Mouse (Mus musculus): ENCODE measurements around the gene Ulk4. TPM values are rescaled to one million over a fixed set of nuclear protein-coding genes. Genes with fewer than 3 reads are reported as not detected.

Ulk4 gene
- polyA plus RNA-seq, 1 experiment from 2014 or later, result 213 TPM

DNA sequence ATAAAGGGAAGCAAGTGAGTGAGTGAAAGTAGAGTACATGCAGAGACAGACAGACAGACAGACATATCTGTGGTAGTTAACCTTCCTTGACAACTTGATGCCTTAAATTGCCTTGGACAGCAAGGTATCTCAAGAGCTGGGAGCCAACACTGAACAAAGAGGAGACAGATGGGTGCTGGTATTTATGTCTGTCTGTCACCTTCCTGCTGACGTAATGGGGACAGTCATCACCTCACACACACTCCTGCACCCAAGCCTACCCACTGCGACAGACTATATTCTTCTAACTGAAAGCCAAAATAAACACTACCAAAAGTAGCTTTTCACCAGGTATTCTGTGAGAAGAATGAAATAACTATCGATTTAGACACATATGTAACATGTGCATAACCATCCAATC is 196.2 kb downstream of the Ulk4 start:
- Histone ChIP-seq H3K9ac (replicated peaks; ENCODE audit: low read length) (no peak overlapping the region), H3K4me2 (ENCODE audit: low read depth, low read length) (no peak overlapping the region), H3K4me3 (ENCODE audit: low read depth, low read length) (no peak overlapping the region), H3K27me3 (ENCODE audit: control insufficient read depth, insufficient read depth, low read length) (no peaks in the 10 kb centered on the region), H3K9me3 (replicated peaks; ENCODE audit: control insufficient read depth, low read length) (no peaks in the 10 kb centered on the region), H3K36me3 (replicated peaks; ENCODE audit: control insufficient read depth, insufficient read depth, low read depth, low read length) (no peaks in the 10 kb centered on the region), H3K27ac (replicated peaks; ENCODE audit: low read depth, low read length) (no peak overlapping the region), H3K4me1 (ENCODE audit: control insufficient read depth, insufficient read depth, low read length) (no peaks in the 10 kb centered on the region)
- DNase-seq (ENCODE audit: low spot score) (no peak), ATAC-seq (replicated peaks; ENCODE audit: insufficient number of reproducible peaks, low FRiP score, low TSS enrichment, low read depth) (no peak)
- 90% methylated on average over 3 of the region's 3 CpGs for WGBS

DNA sequence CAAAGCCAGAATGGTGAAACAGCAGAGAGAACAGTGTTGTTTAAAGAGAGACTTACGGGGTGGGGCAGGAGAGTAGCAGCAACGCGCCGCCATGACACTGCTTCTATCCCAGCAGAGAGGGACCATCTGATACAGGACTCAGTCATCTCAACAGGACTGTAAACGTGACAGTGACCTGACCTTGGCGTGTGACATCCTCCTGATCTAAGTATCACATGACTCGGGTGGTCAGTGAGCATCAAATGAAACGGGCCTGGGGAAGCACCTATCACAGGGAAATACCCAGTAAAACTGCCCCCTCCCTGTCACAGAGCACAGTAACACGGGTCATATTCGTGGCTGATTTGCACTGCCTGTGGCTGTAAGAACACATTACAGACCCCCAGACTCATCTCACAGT is 196.6 kb downstream of the Ulk4 start:
- Histone ChIP-seq H3K9ac (replicated peaks; ENCODE audit: low read length) (no peak overlapping the region), H3K9me3 (replicated peaks; ENCODE audit: control insufficient read depth, low read length) (no peaks in the 10 kb centered on the region), H3K4me2 (ENCODE audit: low read depth, low read length) (no peak overlapping the region), H3K36me3 (replicated peaks; ENCODE audit: control insufficient read depth, insufficient read depth, low read depth, low read length) (no peaks in the 10 kb centered on the region), H3K4me1 (ENCODE audit: control insufficient read depth, insufficient read depth, low read length) (no peaks in the 10 kb centered on the region), H3K27ac (replicated peaks; ENCODE audit: low read depth, low read length) (no peak overlapping the region), H3K4me3 (ENCODE audit: low read depth, low read length) (no peak overlapping the region), H3K27me3 (ENCODE audit: control insufficient read depth, insufficient read depth, low read length) (no peaks in the 10 kb centered on the region)
- WGBS, result 85% methylated on average over 10 of the region's 10 CpGs
- ATAC-seq (replicated peaks; ENCODE audit: insufficient number of reproducible peaks, low FRiP score, low TSS enrichment, low read depth) (no peak), DNase-seq (ENCODE audit: low spot score) (no peak)

DNA sequence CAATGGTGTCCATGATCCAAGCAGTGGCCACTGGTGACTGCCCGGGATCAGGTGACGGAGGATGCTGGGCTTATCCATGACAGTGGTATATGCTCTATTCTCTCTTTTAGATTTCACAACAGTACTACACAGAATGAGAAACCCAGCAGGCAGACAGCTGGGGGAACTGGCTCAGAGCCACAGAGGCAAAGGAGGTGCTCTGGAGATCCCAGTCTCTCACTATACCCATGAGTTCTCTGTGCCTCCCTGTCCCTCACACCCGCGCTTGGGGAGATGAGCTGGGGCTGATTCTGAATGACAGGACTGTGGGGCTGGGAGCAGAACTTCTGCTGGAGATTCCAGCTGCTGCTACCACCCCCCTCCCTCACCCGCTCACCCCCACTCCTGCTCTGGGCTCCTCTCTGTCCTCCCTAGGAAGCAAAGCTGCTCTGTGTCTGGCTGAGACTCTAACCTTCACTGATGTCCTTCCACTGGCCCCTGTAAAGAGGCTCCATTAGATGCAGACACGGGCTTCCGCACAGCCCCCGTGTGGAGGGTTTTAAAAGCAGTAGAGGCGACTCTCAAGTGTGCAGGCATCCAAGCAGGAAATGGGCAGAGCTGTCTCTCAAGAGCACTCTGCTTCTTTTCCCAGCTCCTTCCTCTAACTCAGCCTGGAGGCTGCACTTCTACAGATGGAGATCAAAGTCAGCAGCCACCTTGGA is 197.5 kb downstream of the Ulk4 start:
- Histone ChIP-seq H3K36me3 (replicated peaks; ENCODE audit: control insufficient read depth, insufficient read depth, low read depth, low read length) (no peaks in the 10 kb centered on the region), H3K9me3 (replicated peaks; ENCODE audit: control insufficient read depth, low read length) (no peaks in the 10 kb centered on the region), H3K4me3 (ENCODE audit: low read depth, low read length) (no peak overlapping the region), H3K27me3 (ENCODE audit: control insufficient read depth, insufficient read depth, low read length) (no peaks in the 10 kb centered on the region), H3K27ac (replicated peaks; ENCODE audit: low read depth, low read length) (no peak overlapping the region), H3K4me1 (ENCODE audit: control insufficient read depth, insufficient read depth, low read length) (no peaks in the 10 kb centered on the region), H3K4me2 (ENCODE audit: low read depth, low read length) (no peak overlapping the region), H3K9ac (replicated peaks; ENCODE audit: low read length) (no peak overlapping the region)
- ATAC-seq (replicated peaks; ENCODE audit: insufficient number of reproducible peaks, low FRiP score, low TSS enrichment, low read depth), result no peak
- 47% methylated on average over 9 of the region's 9 CpGs for WGBS
- peak; percentile 43 for DNase-seq (ENCODE audit: low spot score)

DNA sequence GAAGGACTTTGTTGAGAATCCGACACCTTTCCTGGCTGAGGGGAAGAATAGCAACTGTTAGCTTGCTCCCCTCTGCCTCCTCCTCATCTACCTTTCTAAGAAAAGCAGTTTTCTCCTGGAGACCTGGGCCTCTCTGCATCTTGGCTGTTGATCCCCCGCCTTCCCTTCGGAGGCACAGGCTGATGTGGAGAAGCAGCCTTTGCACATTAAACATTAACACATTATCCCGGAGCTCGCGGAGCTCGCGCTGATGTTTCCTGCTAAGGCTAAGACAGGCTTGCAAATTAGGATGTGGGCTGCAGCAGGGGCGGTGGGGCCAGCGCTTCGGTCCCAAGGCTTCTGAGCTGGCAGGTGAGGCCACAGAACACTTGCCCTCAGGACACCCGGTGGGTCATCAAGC is 200.7 kb downstream of the Ulk4 start:
- DNase-seq (ENCODE audit: low spot score) (no peak), ATAC-seq (replicated peaks; ENCODE audit: insufficient number of reproducible peaks, low FRiP score, low TSS enrichment, low read depth) (no peak)
- WGBS, result 37% methylated on average over 12 of the region's 12 CpGs
- no peaks in the 10 kb centered on the region for H3K4me1 ChIP-seq (ENCODE audit: control insufficient read depth, insufficient read depth, low read length)
- H3K4me2 ChIP-seq (ENCODE audit: low read depth, low read length), result no peak overlapping the region
- H3K9me3 ChIP-seq (replicated peaks; ENCODE audit: control insufficient read depth, low read length), result no peaks in the 10 kb centered on the region
- no peaks in the 10 kb centered on the region for H3K36me3 ChIP-seq (replicated peaks; ENCODE audit: control insufficient read depth, insufficient read depth, low read depth, low read length)
- no peaks in the 10 kb centered on the region for H3K27me3 ChIP-seq (ENCODE audit: control insufficient read depth, insufficient read depth, low read length)
- no peak overlapping the region for H3K27ac ChIP-seq (replicated peaks; ENCODE audit: low read depth, low read length)
- H3K4me3 ChIP-seq (ENCODE audit: low read depth, low read length), result no peak overlapping the region
- no peak overlapping the region for H3K9ac ChIP-seq (replicated peaks; ENCODE audit: low read length)

DNA sequence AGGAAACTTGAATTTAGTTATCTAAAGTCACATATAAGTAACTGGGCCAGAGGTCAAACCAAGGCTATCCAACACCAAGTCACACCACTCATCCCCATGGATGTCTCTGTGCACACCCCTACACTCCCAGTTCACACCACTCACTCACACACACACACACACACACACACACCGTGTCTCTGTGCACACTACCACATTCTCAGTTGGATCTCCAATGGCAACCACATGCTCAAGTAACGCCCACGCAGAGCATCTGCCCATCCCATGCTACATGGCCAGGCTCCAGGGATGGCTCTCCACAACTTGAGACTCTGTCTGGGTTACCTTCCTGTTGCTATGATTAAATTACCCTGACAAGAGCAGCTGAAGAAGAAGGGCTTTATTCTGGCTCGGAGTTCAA is 201.8 kb downstream of the Ulk4 start:
- no peak for DNase-seq (ENCODE audit: low spot score)
- H3K9me3 ChIP-seq (replicated peaks; ENCODE audit: control insufficient read depth, low read length), result no peaks in the 10 kb centered on the region
- no peaks in the 10 kb centered on the region for H3K36me3 ChIP-seq (replicated peaks; ENCODE audit: control insufficient read depth, insufficient read depth, low read depth, low read length)
- H3K9ac ChIP-seq (replicated peaks; ENCODE audit: low read length), result no peak overlapping the region
- H3K4me3 ChIP-seq (ENCODE audit: low read depth, low read length), result no peak overlapping the region
- H3K27ac ChIP-seq (replicated peaks; ENCODE audit: low read depth, low read length), result no peak overlapping the region
- no peaks in the 10 kb centered on the region for H3K27me3 ChIP-seq (ENCODE audit: control insufficient read depth, insufficient read depth, low read length)
- no peak for ATAC-seq (replicated peaks; ENCODE audit: insufficient number of reproducible peaks, low FRiP score, low TSS enrichment, low read depth)
- no peaks in the 10 kb centered on the region for H3K4me1 ChIP-seq (ENCODE audit: control insufficient read depth, insufficient read depth, low read length)
- no peak overlapping the region for H3K4me2 ChIP-seq (ENCODE audit: low read depth, low read length)
- 82% methylated on average over 4 of the region's 4 CpGs for WGBS

DNA sequence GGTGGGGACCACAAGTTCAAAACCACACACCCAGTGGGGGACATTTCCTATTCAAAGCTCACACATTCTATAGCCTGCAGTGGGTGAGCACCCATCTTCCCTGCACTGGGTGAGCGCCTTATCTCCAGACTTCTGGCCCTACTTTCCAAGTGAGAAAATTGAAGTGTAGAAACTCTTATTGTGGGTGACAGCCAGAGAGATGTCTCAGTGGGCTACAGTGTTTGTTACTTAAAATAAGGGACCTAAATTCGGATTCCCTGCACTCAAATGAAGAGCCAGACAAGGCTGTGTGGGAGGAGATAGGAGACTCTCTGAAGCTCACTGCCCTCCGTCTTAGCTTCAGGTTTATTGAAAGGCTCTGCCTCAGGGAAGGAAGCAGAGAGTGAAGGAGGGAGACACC is 202.3 kb downstream of the Ulk4 start:
- no peaks in the 10 kb centered on the region for H3K9me3 ChIP-seq (replicated peaks; ENCODE audit: control insufficient read depth, low read length)
- no peaks in the 10 kb centered on the region for H3K27me3 ChIP-seq (ENCODE audit: control insufficient read depth, insufficient read depth, low read length)
- WGBS, result 78% methylated on average over 3 of the region's 3 CpGs
- DNase-seq (ENCODE audit: low spot score), result no peak
- no peaks in the 10 kb centered on the region for H3K4me1 ChIP-seq (ENCODE audit: control insufficient read depth, insufficient read depth, low read length)
- no peak overlapping the region for H3K4me3 ChIP-seq (ENCODE audit: low read depth, low read length)
- H3K27ac ChIP-seq (replicated peaks; ENCODE audit: low read depth, low read length), result no peak overlapping the region
- no peak overlapping the region for H3K4me2 ChIP-seq (ENCODE audit: low read depth, low read length)
- no peak for ATAC-seq (replicated peaks; ENCODE audit: insufficient number of reproducible peaks, low FRiP score, low TSS enrichment, low read depth)
- no peaks in the 10 kb centered on the region for H3K36me3 ChIP-seq (replicated peaks; ENCODE audit: control insufficient read depth, insufficient read depth, low read depth, low read length)
- H3K9ac ChIP-seq (replicated peaks; ENCODE audit: low read length), result no peak overlapping the region

DNA sequence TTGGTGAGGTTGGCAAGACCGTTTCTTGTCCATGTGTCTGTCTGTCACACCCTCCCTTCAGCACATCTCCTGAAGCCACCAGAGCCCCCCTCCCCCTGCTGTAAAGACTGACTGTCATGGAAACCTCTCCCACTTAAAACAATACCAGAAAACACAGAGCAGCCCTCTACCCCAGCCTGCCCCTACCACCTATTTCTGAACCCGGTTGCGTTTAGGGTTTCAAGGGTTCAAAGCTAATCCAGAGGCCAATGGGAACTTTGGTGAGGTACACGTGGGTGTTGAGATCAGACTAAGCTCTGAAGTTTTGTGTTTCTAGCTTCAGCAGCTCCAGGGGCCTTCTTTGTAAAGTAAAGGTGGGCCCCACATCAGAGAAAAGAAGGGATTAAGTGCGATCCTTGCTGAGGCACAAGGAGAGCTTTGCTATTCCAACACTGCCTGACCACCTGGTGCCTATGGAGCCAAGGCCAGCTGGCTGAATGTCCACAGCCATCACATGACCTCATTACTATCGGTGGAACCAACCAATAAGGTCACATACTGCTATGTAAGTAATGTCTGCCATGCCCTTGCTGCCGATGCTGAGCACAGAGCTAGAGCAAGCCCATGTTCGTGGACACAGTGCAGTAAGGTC is 204.8 kb downstream of the Ulk4 start:
- Histone ChIP-seq H3K4me1 (ENCODE audit: control insufficient read depth, insufficient read depth, low read length) (no peaks in the 10 kb centered on the region), H3K27ac (replicated peaks; ENCODE audit: low read depth, low read length) (0 out of 2 replicates have a peak overlapping the region, but pooled peaks have one; percentile 28), H3K9ac (replicated peaks; ENCODE audit: low read length) (no peak overlapping the region), H3K36me3 (replicated peaks; ENCODE audit: control insufficient read depth, insufficient read depth, low read depth, low read length) (no peaks in the 10 kb centered on the region), H3K27me3 (ENCODE audit: control insufficient read depth, insufficient read depth, low read length) (no peaks in the 10 kb centered on the region), H3K4me3 (ENCODE audit: low read depth, low read length) (no peak overlapping the region), H3K9me3 (replicated peaks; ENCODE audit: control insufficient read depth, low read length) (no peaks in the 10 kb centered on the region), H3K4me2 (ENCODE audit: low read depth, low read length) (no peak overlapping the region)
- 46% methylated on average over 8 of the region's 8 CpGs for WGBS
- no peak for DNase-seq (ENCODE audit: low spot score)
- ATAC-seq (replicated peaks; ENCODE audit: insufficient number of reproducible peaks, low FRiP score, low TSS enrichment, low read depth), result 0 out of 2 replicates have a peak, but pooled peaks have one; percentile 26

DNA sequence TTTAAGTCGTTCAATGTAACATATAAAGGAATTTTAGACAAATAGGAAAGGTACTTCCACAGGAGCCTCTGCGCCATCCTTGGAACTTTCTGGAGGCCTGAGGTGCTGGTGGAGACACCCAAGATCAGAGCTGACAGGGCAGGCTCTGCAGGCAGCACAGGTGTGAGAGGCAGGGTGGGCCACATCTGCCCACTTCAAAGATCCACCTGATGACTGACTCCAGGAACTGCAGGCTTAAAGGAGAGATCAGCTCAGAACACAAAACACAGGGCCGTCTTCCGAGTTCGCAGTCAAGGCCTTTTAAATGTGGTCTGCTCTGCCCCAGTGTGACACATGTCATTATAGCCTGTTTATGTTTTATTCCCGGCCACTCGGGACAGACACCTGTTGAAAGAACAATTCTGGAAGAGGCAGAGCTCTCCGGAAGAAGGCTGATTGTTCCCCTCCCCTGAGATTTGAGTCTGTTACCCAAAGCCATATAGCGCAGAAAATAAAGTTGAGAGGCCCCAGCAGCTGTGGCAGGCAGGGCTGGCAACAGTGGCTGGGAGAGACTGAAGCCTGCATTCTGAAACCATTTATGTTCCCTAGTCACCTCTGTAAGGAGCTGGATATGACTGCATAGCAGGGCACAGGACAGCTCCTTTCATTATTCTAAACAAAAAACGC is 205.4 kb downstream of the Ulk4 start:
- no peak overlapping the region for H3K27ac ChIP-seq (replicated peaks; ENCODE audit: low read depth, low read length)
- H3K4me1 ChIP-seq (ENCODE audit: control insufficient read depth, insufficient read depth, low read length), result no peaks in the 10 kb centered on the region
- H3K4me2 ChIP-seq (ENCODE audit: low read depth, low read length), result no peak overlapping the region
- H3K4me3 ChIP-seq (ENCODE audit: low read depth, low read length), result no peak overlapping the region
- H3K9ac ChIP-seq (replicated peaks; ENCODE audit: low read length), result no peak overlapping the region
- 63% methylated on average over 10 of the region's 10 CpGs for WGBS
- H3K9me3 ChIP-seq (replicated peaks; ENCODE audit: control insufficient read depth, low read length), result no peaks in the 10 kb centered on the region
- ATAC-seq (replicated peaks; ENCODE audit: insufficient number of reproducible peaks, low FRiP score, low TSS enrichment, low read depth), result no peak
- DNase-seq (ENCODE audit: low spot score), result no peak
- no peaks in the 10 kb centered on the region for H3K27me3 ChIP-seq (ENCODE audit: control insufficient read depth, insufficient read depth, low read length)
- no peaks in the 10 kb centered on the region for H3K36me3 ChIP-seq (replicated peaks; ENCODE audit: control insufficient read depth, insufficient read depth, low read depth, low read length)
